Mouse (Mus musculus): ENCODE data around the gene 1110004F10Rik.

- TF ChIP-seq CTCF (IDR thresholded peaks at IDR 0.05; ENCODE audit: insufficient read depth, low read length) = no peak
- TF ChIP-seq POLR2A (IDR thresholded peaks at IDR 0.05; ENCODE audit: borderline replicate concordance, extremely low read depth, low read depth, low read length) = no peak
Measured at GRCm38 (mm10) chr7:116121202-116121601, 82.0 kb downstream of the 1110004F10Rik start.
